Mouse (Mus musculus): ENCODE data around the gene Pou3f3. TPM values are rescaled to one million over a fixed set of nuclear protein-coding genes. Genes with fewer than 3 reads are reported as not detected.

Gene Pou3f3
- total and polyA plus RNA-seq, 2 experiments from 2014 or later, result 22.7 to 81.4 TPM

DNA sequence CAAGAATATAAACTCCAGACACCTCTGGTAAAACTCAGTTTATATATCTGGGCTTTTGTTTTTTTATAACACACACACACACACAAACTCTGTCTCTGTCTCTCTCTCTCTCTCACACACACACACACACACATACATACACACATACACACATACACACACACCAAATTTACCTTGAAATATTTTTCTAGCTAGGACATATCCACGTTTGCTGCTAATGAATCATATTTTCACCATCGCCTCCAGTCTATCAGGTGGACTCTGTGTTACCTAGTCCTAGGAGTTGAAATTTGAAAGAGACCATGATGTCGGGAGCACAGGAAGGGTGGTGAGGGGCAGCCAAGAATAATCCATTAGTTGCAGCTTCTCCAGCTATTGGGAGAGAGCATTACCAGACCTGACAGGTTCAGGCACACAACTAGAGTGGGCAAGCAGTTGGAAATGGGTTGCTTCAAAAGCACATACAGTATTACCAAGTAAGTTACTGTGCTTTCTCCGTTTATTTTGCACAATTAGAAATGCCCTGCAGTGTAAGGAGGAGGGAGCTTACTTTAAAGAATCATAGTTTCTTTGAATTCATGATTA, 6.9 kb upstream of the Pou3f3 start:
- Histone ChIP-seq H3K9me3 (ENCODE audit: low read length) (no peaks in the 10 kb centered on the region), H3K36me3 (ENCODE audit: insufficient read depth) (no peaks in the 10 kb centered on the region), H3K4me2 (ENCODE audit: low read depth) (peak overlapping the region; percentile 98), H3K4me1 (ENCODE audit: insufficient read depth) (peaks cover 3% of the 10 kb centered on the region; the same call in 1 of the 2 replicates), H3K27ac (ENCODE audit: low read depth, low read length) (peak overlapping the region; percentile 99), H3K27me3 (ENCODE audit: insufficient read depth, low read length) (no peaks in the 10 kb centered on the region), H3K9ac (peak overlapping the region; percentile 96), H3K4me3 (ENCODE audit: low read depth, low read length) (peak overlapping the region; percentile 75)
- DNase-seq, result peak; percentile 50
- 14% methylated on average over 4 of the region's 4 CpGs for WGBS
- TF ChIP-seq CTCF (IDR thresholded peaks at IDR 0.05; ENCODE audit: low read depth), result no peak
- no peak for ATAC-seq

DNA sequence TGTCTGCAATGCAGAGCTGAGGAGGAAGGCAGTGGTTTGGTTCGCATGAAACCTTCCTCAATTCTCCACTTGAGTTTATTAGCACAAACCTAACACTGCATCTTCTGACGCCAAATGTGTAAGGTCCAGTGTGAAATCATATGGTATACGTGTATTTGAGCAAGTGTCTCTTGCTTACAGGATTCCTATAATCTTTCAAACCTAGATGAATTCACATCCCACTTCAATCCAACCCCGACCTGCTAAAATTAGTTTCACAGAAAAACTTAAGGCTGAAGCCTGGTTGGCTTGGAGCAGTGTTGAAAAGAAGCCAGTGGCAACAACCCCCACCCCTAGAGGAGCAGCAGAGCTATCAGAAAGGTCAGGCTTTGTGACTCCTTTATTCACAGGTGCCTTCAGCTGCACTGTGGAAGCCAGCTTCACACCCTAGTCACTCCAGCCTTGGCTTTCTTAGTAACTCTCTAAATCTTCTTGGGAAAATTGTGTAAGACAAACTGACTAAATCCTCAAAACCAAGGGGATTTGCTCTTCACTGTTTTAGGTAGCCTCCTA, 5.5 kb upstream of the Pou3f3 start:
- Histone ChIP-seq H3K27me3 (ENCODE audit: insufficient read depth, low read length) (no peaks in the 10 kb centered on the region), H3K4me1 (ENCODE audit: insufficient read depth) (peaks cover 3% of the 10 kb centered on the region; the same call in 1 of the 2 replicates), H3K9me3 (ENCODE audit: low read length) (no peaks in the 10 kb centered on the region), H3K4me2 (ENCODE audit: low read depth) (peak overlapping the region; percentile 98), H3K9ac (peak overlapping the region; percentile 96), H3K4me3 (ENCODE audit: low read depth, low read length) (peak overlapping the region; percentile 75), H3K36me3 (ENCODE audit: insufficient read depth) (no peaks in the 10 kb centered on the region), H3K27ac (ENCODE audit: low read depth, low read length) (peak overlapping the region; percentile 99)
- ATAC-seq, result no peak
- no peak for TF ChIP-seq CTCF (IDR thresholded peaks at IDR 0.05; ENCODE audit: low read depth)
- WGBS, result 16% methylated on average over 4 of the region's 4 CpGs
- DNase-seq, result peak; percentile 63

GRCm38 (mm10) chr1:42691202-42692170, 4.1 kb upstream of the Pou3f3 start:
- TF ChIP-seq CTCF (IDR thresholded peaks at IDR 0.05; ENCODE audit: low read depth), result peak; percentile 86
- ATAC-seq (no peak), DNase-seq (peak; percentile 94)
- H3K4me1 ChIP-seq (ENCODE audit: insufficient read depth), result 0 out of 2 replicates have a peak, but pooled peaks cover 3% of the 10 kb centered on the region
- peak overlapping the region; percentile 99 for H3K27ac ChIP-seq (ENCODE audit: low read depth, low read length)
- 2% methylated on average over 9 of the region's 9 CpGs for WGBS
- peak overlapping the region; percentile 98 for H3K4me2 ChIP-seq (ENCODE audit: low read depth)
- no peaks in the 10 kb centered on the region for H3K9me3 ChIP-seq (ENCODE audit: low read length)
- H3K36me3 ChIP-seq (ENCODE audit: insufficient read depth), result no peaks in the 10 kb centered on the region
- H3K27me3 ChIP-seq (ENCODE audit: insufficient read depth, low read length), result no peaks in the 10 kb centered on the region
- H3K4me3 ChIP-seq (ENCODE audit: low read depth, low read length), result peak overlapping the region; percentile 75
- H3K9ac ChIP-seq, result peak overlapping the region; percentile 96

GRCm38 (mm10) chr1:42692221-42692620, 3.3 kb upstream of the Pou3f3 start:
- Histone ChIP-seq H3K27me3 (ENCODE audit: insufficient read depth, low read length) (no peaks in the 10 kb centered on the region), H3K4me2 (ENCODE audit: low read depth) (peak overlapping the region; percentile 98), H3K9me3 (ENCODE audit: low read length) (no peaks in the 10 kb centered on the region), H3K36me3 (ENCODE audit: insufficient read depth) (peaks cover 1% of the 10 kb centered on the region; the same call in 1 of the 2 replicates), H3K27ac (ENCODE audit: low read depth, low read length) (peak overlapping the region; percentile 99), H3K4me3 (ENCODE audit: low read depth, low read length) (peak overlapping the region; percentile 75), H3K4me1 (ENCODE audit: insufficient read depth) (0 out of 2 replicates have a peak, but pooled peaks cover 3% of the 10 kb centered on the region), H3K9ac (peak overlapping the region; percentile 96)
- 30% methylated on average over 1 of the region's 1 CpGs for WGBS
- DNase-seq (peak; percentile 50), ATAC-seq (no peak)
- no peak for TF ChIP-seq CTCF (IDR thresholded peaks at IDR 0.05; ENCODE audit: low read depth)

- H3K9ac ChIP-seq, result peak overlapping the region; percentile 96
- H3K4me1 ChIP-seq (ENCODE audit: insufficient read depth), result 0 out of 2 replicates have a peak, but pooled peaks cover 2% of the 10 kb centered on the region
- 3% methylated on average over 21 of the region's 21 CpGs for WGBS
- peak overlapping the region; percentile 75 for H3K4me3 ChIP-seq (ENCODE audit: low read depth, low read length)
- peak overlapping the region; percentile 98 for H3K4me2 ChIP-seq (ENCODE audit: low read depth)
- no peak for TF ChIP-seq CTCF (IDR thresholded peaks at IDR 0.05; ENCODE audit: low read depth)
- DNase-seq, result peak; percentile 89
- H3K9me3 ChIP-seq (ENCODE audit: low read length), result no peaks in the 10 kb centered on the region
- peaks cover 11% of the 10 kb centered on the region for H3K36me3 ChIP-seq (ENCODE audit: insufficient read depth)
- ATAC-seq, result peak; percentile 3
- H3K27me3 ChIP-seq (ENCODE audit: insufficient read depth, low read length), result no peaks in the 10 kb centered on the region
- peak overlapping the region; percentile 99 for H3K27ac ChIP-seq (ENCODE audit: low read depth, low read length)
Observed at GRCm38 (mm10) chr1:42693101-42693715, 2.4 kb upstream of the Pou3f3 start.

GRCm38 (mm10) chr1:42693852-42694251, 1.7 kb upstream of the Pou3f3 start:
- under 1% methylated on average over 22 of the region's 22 CpGs for WGBS
- Histone ChIP-seq H3K36me3 (ENCODE audit: insufficient read depth) (peaks cover 17% of the 10 kb centered on the region), H3K4me3 (ENCODE audit: low read depth, low read length) (peak overlapping the region; percentile 75), H3K9ac (peak overlapping the region; percentile 96), H3K9me3 (ENCODE audit: low read length) (no peaks in the 10 kb centered on the region), H3K27me3 (ENCODE audit: insufficient read depth, low read length) (no peaks in the 10 kb centered on the region), H3K4me2 (ENCODE audit: low read depth) (peak overlapping the region; percentile 98), H3K4me1 (ENCODE audit: insufficient read depth) (no peaks in the 10 kb centered on the region), H3K27ac (ENCODE audit: low read depth, low read length) (peak overlapping the region; percentile 99)
- TF ChIP-seq CTCF (IDR thresholded peaks at IDR 0.05; ENCODE audit: low read depth), result peak; percentile 12; the same call in 1 of the 2 replicates
- ATAC-seq (peak; percentile 3; the same call in 1 of the 2 replicates), DNase-seq (peak; percentile 86)

All from forebrain, postnatal 0 days (tissue).